Mouse (Mus musculus) midbrain, embryonic 12.5 days (tissue): ENCODE measurements around the gene Lrriq1. TPM values are rescaled to one million over a fixed set of nuclear protein-coding genes. Genes with fewer than 3 reads are reported as not detected.

Experiments
- ATAC-seq: fragments of 200-750 bp; cut with Nextera tagmentation; 2 replicates; pipeline ENCODE4 v1.8.0; 2017; ENCODE audit warnings: low read depth, moderate TSS enrichment, moderate library complexity; ENCODE audit not compliant: low FRiP score
- H3K27ac ChIP-seq: fragments of 300-500 bp; sonication (generic); replicated peaks from 2 replicates; pipeline ENCODE4 v1.5.1; 2016; ENCODE audit warnings: mild to moderate bottlenecking
- H3K27me3 ChIP-seq: fragments of 300-500 bp; sonication (generic); 2 replicates; pipeline ENCODE4 v1.6.1; 2016; ENCODE audit warnings: mild to moderate bottlenecking
- H3K36me3 ChIP-seq: fragments of 300-500 bp; sonication (generic); 2 replicates; pipeline ENCODE4 v1.6.1; 2016
- H3K4me1 ChIP-seq: fragments of 300-500 bp; sonication (generic); 2 replicates; pipeline ENCODE4 v1.6.1; 2016
- H3K4me2 ChIP-seq: fragments of 300-500 bp; sonication (generic); replicated peaks from 2 replicates; pipeline ENCODE4 v1.6.1; 2016; ENCODE audit warnings: mild to moderate bottlenecking, moderate library complexity
- H3K4me3 ChIP-seq: fragments of 300-500 bp; sonication (generic); 2 replicates; pipeline ENCODE4 v1.5.1; 2016; ENCODE audit warnings: mild to moderate bottlenecking
- H3K9ac ChIP-seq: fragments of 300-500 bp; sonication (generic); replicated peaks from 2 replicates; pipeline ENCODE4 v1.6.1; 2016; ENCODE audit warnings: mild to moderate bottlenecking, moderate library complexity
- H3K9me3 ChIP-seq: fragments of 300-500 bp; sonication (generic); 2 replicates; pipeline ENCODE4 v1.6.1; 2016; ENCODE audit warnings: mild to moderate bottlenecking
- WGBS: fragments of 180-500 bp; shearing (Covaris S2); methylation state at CpG from one replicate; pipeline ENCODE4 v1.1.7; 2016; 5-methylcytosine and 5-hydroxymethylcytosine counted together
- polyA plus RNA-seq: library from polyadenylated mRNA; unstranded; fragments of >200 nt; fragmentation: Nextera tagmentation; extraction: Ambion mirVana; gene quantifications from 2 replicates; pipeline ENCODE4 v1.2.1, GENCODE M21; 2016

Lrriq1 gene
- polyA plus RNA-seq: 1.1 and 3.2 TPM in 2 replicates

DNA sequence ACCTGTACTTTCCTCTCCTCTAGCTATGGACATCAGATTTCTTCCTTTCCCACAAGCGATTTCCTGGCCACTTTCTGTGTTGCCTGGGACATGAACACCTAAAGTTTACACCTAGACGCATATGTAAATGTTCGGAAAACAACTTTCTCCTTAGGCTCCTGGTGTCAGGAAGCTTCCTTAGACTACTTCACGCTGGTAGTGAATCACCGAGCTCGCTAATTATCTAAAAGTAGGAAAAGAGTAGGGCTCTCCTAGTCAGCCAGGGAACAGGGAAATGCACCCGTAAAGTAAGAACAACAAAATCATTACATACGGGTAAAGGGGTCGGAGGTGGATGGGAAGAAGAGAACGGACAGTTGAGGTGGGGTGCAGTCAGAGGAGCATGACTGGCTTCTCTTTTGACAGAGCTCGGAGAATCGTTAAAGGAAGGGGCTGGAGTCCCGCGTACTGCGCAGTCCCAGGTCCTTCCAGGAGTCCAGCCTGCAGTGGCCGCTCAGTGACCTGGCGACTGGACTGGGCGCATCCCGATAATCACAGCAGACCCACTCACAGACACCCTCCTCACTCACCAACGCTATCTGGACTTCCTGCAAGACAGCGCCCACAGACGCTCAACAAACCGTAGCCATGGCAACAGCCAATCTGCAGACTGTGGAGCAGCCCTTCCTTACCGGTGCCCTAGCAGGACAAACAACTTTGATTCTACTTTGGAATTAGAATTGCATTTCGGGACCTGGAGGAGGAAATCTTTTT lies at the start of gene Lrriq1:
Gene Lrriq1 (minus strand): TSS at position 616 of the 753 bp plus-strand sequence.
- peak; percentile 100 for ATAC-seq
- peak within 1 kb of the TSS; percentile 66 for H3K4me3 ChIP-seq
- no peaks in the 10 kb centered on the region for H3K9me3 ChIP-seq
- peaks cover 5% of the 10 kb centered on the region; the same call in 1 of the 2 replicates for H3K4me1 ChIP-seq
- H3K27me3 ChIP-seq: no peaks in the 10 kb centered on the region
- H3K9ac ChIP-seq: peak within 1 kb of the TSS; percentile 65
- peak within 1 kb of the TSS; percentile 77 for H3K4me2 ChIP-seq
- no peaks in the 10 kb centered on the region for H3K36me3 ChIP-seq
- no peak within 1 kb of the TSS for H3K27ac ChIP-seq
- 8% methylated on average over 25 of the region's 25 CpGs for WGBS

DNA sequence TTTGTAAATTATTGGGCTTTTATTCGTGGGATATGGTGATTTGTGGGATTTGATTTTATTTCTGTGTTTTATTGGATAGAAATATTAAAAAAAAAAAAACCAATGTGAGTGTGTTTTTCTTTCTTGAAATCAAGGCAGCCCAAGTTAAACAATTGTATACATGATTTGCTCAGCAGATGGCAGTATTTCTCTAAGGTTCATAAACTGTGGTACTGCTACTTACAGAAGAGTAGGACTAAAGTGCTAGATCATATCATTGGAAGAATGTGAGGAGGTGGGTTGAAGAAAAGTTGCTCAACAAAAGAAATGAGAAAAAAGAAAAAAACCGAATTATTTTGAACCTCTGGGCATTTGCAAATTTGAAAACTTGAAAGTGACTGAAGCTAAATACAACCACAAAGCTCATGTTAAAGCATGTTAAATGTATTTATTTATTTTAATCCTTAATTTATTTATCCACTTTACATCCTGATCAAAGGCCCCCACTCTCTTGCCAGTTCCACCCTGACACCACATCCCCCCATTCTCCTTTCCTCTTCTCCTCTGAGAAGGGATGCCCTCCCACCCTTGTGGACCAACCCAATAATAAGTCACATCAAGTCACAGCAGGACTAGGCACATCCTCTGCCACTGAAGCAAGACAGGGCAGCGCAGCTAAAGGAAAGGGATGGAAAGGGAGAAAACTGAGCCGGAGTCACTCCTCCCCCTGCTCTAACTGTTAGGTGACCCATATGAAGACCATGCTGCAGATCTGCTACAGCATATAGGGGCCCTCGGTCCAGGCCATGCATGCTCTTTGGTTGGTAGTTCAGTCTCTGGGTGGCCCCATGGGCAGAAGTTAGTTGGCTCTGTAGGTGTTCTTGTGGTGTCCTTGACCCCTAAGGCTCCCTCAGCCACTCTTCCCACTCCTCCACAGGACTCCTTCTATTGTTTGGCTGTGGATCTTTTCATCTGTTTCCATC lies 18.0 kb upstream of the Lrriq1 start:
- peak; percentile 66 for ATAC-seq
- H3K36me3 ChIP-seq: no peaks in the 10 kb centered on the region
- H3K9ac ChIP-seq: no peak overlapping the region
- H3K27ac ChIP-seq: no peak overlapping the region
- H3K4me1 ChIP-seq: no peaks in the 10 kb centered on the region
- 54% methylated on average over 5 of the region's 5 CpGs for WGBS
- H3K4me3 ChIP-seq: no peak overlapping the region
- no peak overlapping the region for H3K4me2 ChIP-seq
- H3K9me3 ChIP-seq: no peaks in the 10 kb centered on the region
- no peaks in the 10 kb centered on the region for H3K27me3 ChIP-seq

DNA sequence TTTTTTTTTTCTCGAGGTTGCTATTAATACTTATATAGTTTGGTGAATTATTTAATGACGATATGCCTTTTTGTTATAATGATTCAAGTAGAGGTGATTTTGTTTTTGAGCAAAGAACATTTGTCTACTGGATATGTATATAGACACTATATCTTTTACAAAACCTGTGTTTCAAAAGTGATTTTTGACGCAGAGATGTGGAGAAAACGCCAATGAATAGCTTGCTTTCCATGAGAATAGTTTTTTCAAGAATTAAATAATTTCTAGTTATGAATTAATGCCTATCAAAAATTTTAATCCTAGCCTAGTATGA lies 294 bp upstream of the Lrriq1 start:
- H3K9ac ChIP-seq: no peak overlapping the region
- peak; percentile 35 for ATAC-seq
- 26% methylated on average over 4 of the region's 4 CpGs for WGBS

DNA sequence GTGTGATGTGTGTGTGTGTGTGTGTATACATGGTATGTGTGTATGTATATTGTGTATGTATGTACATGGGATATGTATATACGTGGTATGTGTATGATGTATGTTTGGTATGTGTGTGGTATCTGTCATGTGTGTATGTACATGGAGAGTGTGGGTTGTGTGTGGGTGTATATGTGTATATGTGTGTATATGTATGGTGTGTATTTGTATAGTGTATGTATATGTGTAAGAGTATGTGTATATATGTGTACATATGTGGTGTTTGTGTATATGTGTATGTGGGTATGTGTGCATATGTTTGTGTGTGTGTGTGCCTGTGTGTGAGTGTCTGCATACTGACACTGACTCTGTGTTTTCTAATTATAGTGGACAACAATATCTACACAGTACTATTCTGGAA lies 9.5 kb downstream of the Lrriq1 start:
- Histone ChIP-seq H3K27ac (no peak overlapping the region), H3K4me2 (no peak overlapping the region), H3K27me3 (no peaks in the 10 kb centered on the region), H3K9ac (no peak overlapping the region), H3K4me3 (no peak overlapping the region), H3K4me1 (no peaks in the 10 kb centered on the region), H3K9me3 (no peaks in the 10 kb centered on the region), H3K36me3 (no peaks in the 10 kb centered on the region)
- no peak for ATAC-seq
- 97% methylated on average over 1 of the region's 1 CpGs for WGBS

More for the DNA sequence above, 294 bp upstream of the Lrriq1 start:
- Histone ChIP-seq H3K27me3 (no peaks in the 10 kb centered on the region), H3K9me3 (no peaks in the 10 kb centered on the region), H3K4me3 (peak overlapping the region; percentile 66; the same call in 1 of the 2 replicates), H3K36me3 (no peaks in the 10 kb centered on the region), H3K4me2 (peak overlapping the region; percentile 77), H3K27ac (no peak overlapping the region), H3K4me1 (peaks cover 5% of the 10 kb centered on the region; the same call in 1 of the 2 replicates)

DNA sequence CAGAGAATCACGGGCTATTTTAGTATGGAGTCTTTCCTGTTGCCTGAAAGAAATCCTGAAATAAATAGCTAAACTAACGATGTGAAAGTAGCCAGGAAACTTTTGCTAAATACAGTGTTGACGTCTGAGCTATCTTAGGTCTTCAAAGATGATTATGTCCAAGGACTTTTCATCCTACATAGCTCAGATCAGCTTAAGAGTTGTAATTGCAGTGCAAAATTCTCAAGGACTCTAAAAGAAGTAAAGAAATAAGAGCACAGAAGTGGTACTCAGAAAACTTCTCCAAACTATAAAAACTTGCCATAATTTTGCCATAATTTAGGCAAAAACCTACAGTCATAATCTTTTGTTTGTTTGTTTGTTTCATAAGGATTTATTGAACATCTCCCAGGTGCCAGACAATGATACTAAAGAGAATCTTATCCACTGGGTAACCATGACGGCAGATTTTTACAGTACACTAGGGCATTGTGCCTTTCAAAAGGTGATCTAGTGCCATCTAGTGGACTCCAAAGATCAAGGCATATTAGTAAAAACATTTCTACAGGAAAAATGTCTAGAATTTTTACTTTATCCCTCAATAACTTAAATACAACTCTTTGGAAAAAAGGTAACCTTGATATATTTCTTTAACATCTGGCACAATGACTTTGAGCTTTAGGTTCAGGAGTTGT lies 41.3 kb downstream of the Lrriq1 start:
- Histone ChIP-seq H3K9me3 (no peaks in the 10 kb centered on the region), H3K27me3 (no peaks in the 10 kb centered on the region), H3K4me1 (no peaks in the 10 kb centered on the region), H3K9ac (no peak overlapping the region), H3K36me3 (no peaks in the 10 kb centered on the region), H3K4me2 (no peak overlapping the region), H3K27ac (no peak overlapping the region), H3K4me3 (no peak overlapping the region)
- WGBS: 55% methylated on average over 4 of the region's 4 CpGs
- peak; percentile 75 for ATAC-seq

DNA sequence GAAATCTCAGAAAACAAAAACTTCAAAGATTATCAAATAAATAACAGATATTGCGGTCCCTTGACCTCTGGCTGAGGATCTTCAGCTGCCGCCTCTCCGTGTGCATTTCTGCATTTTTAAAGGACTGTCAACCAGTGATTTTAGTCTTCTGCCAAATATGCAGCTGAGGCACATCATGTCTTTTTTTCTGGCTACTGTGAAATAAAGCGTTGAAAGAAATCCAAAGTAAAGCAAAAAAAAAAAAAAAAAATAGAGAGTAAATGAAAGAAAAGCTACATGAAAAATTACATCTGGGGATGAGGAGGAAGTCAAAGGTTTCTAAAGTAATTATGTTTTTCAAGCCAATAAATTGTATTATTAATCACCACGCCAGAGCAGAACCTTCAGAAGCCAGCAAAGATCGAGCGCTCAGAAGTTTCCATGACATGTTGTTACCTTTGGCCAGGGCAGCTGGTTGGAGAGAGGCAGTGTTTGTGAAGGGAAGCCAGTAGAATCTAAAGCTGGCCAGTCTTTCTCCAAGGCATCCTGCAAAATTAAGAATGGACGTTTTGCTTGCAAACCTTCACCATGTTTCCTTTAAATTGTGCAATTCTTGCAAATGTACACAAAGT lies 90.2 kb downstream of the Lrriq1 start:
- Histone ChIP-seq H3K4me1 (no peaks in the 10 kb centered on the region), H3K9me3 (no peaks in the 10 kb centered on the region), H3K27me3 (no peaks in the 10 kb centered on the region), H3K4me3 (no peak overlapping the region), H3K9ac (no peak overlapping the region), H3K4me2 (no peak overlapping the region), H3K27ac (no peak overlapping the region), H3K36me3 (no peaks in the 10 kb centered on the region)
- no peak for ATAC-seq
- 82% methylated on average over 8 of the region's 8 CpGs for WGBS

DNA sequence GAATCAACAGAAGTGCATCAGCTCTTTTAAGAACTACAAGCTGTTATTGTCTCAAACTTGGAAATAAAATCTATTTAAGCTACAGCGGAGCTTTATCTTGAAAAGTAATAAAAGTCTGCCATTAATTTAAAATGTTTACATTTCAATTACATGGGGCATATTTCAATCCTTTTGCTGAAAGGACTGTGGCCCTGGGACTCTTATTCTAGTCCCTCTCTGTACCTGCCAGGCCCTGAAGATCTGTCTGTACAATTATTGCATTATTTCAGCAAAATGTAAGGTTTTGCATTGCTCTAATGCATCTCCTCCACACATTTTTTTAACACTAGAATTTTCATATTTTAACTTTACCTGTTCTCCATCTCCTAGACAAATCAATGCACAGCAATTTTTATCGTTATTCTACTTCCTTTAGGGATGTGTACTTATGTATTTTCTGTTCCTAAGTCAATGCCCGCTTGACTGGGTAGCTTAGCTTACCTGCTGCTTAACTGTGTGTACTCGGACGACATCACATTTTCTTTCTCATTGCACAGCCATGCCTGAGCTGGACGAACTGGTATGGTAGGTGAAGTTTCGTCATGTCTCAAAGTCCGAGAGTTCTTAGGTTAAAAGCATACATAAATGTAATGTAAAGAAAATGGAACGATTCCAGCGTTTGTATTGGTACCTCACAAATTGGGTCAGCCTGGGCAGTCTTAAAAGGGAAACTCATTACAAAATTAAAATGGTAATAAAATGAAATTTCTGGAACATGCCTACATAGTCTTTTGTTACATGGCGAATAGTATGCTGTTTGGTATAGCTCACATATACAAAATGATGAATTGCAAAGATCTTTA lies 91.0 kb downstream of the Lrriq1 start:
- no peaks in the 10 kb centered on the region for H3K9me3 ChIP-seq
- WGBS: 83% methylated on average over 11 of the region's 11 CpGs
- no peak overlapping the region for H3K4me2 ChIP-seq
- H3K27me3 ChIP-seq: no peaks in the 10 kb centered on the region
- H3K27ac ChIP-seq: no peak overlapping the region
- H3K36me3 ChIP-seq: no peaks in the 10 kb centered on the region
- H3K9ac ChIP-seq: no peak overlapping the region
- H3K4me3 ChIP-seq: no peak overlapping the region
- ATAC-seq: no peak
- no peaks in the 10 kb centered on the region for H3K4me1 ChIP-seq

DNA sequence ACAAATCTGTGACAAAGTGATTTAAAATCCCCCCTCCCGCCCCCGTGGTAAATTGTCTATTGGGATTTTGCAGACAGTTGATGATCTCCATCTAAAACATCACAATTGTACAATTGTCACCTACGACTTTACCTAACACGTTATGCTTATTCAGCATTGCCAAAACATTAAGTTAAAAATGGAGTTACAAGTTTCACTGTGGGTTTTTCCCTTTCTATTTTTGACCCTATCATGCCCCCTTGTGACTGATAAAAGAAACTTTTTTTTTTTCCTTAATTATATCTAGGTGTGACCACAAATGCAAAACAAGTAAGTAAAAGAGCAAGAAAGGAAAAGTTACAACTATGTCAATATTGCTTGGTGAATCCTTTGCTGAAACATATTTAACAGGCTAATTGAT lies 93.6 kb downstream of the Lrriq1 start:
- Histone ChIP-seq H3K4me3 (no peak overlapping the region), H3K9ac (no peak overlapping the region), H3K9me3 (no peaks in the 10 kb centered on the region), H3K4me1 (no peaks in the 10 kb centered on the region), H3K36me3 (no peaks in the 10 kb centered on the region), H3K4me2 (no peak overlapping the region), H3K27me3 (no peaks in the 10 kb centered on the region), H3K27ac (no peak overlapping the region)
- WGBS: 59% methylated on average over 4 of the region's 4 CpGs
- no peak for ATAC-seq

DNA sequence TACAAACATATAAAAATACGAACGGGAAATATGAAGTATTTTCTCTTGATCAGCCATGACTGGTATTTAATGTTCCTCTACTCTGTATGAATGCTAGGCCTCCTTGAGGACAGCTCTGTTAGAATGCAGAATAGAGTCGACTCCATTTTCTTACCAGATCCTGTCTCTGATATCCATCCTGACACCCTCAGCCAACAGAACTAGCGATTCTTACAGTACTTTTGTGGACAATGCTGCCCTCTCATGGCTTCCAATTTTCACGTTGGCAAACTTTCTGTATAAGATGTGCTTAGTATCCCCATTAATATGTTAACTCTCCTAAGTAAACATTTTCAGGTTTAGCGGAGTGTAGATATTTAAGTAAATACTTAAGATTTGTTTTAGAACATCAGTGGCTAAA lies 94.6 kb downstream of the Lrriq1 start:
- Histone ChIP-seq H3K4me1 (no peaks in the 10 kb centered on the region), H3K27me3 (no peaks in the 10 kb centered on the region), H3K27ac (no peak overlapping the region), H3K9me3 (no peaks in the 10 kb centered on the region), H3K4me2 (no peak overlapping the region), H3K9ac (no peak overlapping the region), H3K36me3 (no peaks in the 10 kb centered on the region), H3K4me3 (no peak overlapping the region)
- 45% methylated on average over 6 of the region's 6 CpGs for WGBS
- ATAC-seq: no peak

DNA sequence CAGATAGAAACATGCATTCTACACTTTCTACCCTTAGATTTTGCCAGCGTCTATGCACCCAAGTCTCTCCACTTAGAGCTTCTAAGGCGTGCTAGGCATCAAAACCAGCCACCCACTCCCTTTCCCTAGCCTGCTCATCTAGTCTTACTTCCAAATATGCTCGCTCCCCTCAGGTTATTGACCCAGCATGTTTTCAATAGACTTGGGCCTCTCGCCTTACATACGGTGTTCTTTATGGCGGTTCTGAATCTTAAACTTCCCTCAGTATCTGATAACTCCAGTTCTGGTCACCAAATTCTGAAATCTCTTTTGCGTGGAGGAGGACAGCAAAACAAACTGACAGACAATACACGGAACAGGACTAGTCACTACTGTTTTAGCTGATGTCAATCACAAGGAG lies 95.5 kb downstream of the Lrriq1 start:
- H3K9ac ChIP-seq: no peak overlapping the region
- H3K27me3 ChIP-seq: no peaks in the 10 kb centered on the region
- H3K9me3 ChIP-seq: no peaks in the 10 kb centered on the region
- H3K4me3 ChIP-seq: no peak overlapping the region
- no peak overlapping the region for H3K4me2 ChIP-seq
- 77% methylated on average over 8 of the region's 8 CpGs for WGBS
- no peak for ATAC-seq
- no peaks in the 10 kb centered on the region for H3K4me1 ChIP-seq
- H3K27ac ChIP-seq: no peak overlapping the region
- no peaks in the 10 kb centered on the region for H3K36me3 ChIP-seq

DNA sequence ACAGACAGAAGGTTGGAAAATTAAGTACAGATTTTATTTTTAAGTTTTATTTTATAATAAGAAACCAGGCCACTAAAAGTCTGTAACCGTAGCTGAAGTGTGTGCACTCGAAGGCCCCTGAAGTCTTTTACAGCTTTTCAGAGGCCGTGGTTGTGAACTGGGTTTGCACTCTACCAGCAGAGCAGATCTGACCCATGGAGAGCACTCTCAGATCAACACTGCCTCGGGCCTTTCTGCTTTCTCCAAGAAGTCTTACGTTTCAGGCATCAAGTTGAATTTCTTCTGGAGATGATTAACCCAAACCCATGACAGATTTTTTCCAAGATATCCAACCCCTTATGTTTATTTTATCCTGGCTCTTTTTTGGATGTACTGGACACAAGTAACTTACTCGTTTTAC lies 121.5 kb downstream of the Lrriq1 start:
- H3K4me2 ChIP-seq: no peak overlapping the region
- WGBS: 67% methylated on average over 6 of the region's 6 CpGs

More for the DNA sequence above, 121.5 kb downstream of the Lrriq1 start:
- no peak overlapping the region for H3K4me3 ChIP-seq
- H3K27me3 ChIP-seq: no peaks in the 10 kb centered on the region
- no peaks in the 10 kb centered on the region for H3K36me3 ChIP-seq
- H3K9ac ChIP-seq: no peak overlapping the region
- H3K9me3 ChIP-seq: no peaks in the 10 kb centered on the region
- no peak overlapping the region for H3K27ac ChIP-seq
- H3K4me1 ChIP-seq: no peaks in the 10 kb centered on the region
- ATAC-seq: no peak
